Mouse (Mus musculus) fat pad, adult 2 months (tissue): ENCODE measurements around the gene Mctp1.
"Not testable (repeated sequence)": the region's sequence is repeated elsewhere in the genome, so short reads cannot be mapped to it uniquely, and the experiment has no call there.

ENCODE experiments used
- DNase-seq: peaks from one replicate; pipeline ENCODE4 v3.0.0-alpha.2; 2011; ENCODE audit warnings: low read depth, low spot score; ENCODE audit errors: extremely low read depth

Mctp1 gene

DNA sequence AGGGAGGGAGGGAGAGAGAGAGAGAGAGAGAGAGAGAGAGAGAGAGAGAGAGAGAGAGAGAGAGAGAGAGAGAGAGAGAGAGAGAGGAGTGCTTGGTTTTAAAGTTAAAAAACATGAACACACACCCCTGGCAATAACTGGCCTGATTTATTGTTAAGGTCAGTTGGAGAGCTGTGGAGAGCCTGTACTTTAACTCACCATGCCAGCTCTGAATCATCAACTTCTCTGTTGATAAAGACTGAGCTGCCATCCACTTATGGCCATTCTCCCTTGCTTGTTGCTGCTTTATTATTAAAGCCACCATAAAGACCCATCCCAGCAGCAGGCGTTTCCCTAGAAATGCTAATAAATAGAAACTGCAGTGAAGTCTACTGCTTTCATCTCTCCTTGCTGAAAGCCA, 542.5 kb downstream of the Mctp1 start:
- DNase-seq, result no peak

GRCm38 (mm10) chr13:76927875-76928440, 543.6 kb downstream of the Mctp1 start:
- DNase-seq, result no peak

DNA sequence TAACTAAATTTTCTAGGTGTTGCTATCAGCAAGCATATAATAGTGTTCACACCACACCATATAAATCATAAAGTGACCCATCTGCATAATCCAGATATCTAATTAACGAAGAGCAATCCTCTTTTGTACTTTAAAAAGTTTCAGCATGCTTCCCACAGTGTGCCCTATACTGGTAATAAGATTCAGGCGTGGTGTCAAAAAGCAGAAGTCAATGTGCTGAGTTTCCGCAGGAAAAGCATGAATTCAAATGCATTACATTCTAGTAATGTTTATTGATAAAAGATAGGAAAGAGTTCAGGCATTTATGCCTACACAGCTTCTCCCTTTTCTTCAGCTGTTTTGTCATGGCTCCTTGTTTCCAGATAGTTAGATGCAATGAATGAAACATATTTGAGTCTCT, 544.8 kb downstream of the Mctp1 start:
- no peak for DNase-seq

DNA sequence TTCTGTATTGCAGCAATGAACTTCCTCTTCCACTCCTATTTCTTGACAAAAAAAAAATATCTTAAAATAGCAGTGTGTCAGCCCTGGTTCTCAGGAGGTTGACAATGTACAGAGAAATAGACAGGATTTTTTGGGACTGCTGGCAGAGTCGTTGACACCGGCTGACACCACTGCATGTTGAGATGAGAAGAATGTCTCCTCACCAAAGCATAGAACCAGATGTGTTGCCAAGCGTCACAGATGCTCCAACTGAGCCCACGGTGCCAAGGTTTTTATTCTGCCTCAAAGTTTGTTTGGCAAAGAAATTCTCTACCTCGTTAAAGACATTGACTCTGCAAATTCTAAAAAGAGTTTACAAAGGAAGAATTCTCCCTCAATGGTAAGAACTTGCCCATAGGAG, 548.6 kb downstream of the Mctp1 start:
- DNase-seq, result no peak

DNA sequence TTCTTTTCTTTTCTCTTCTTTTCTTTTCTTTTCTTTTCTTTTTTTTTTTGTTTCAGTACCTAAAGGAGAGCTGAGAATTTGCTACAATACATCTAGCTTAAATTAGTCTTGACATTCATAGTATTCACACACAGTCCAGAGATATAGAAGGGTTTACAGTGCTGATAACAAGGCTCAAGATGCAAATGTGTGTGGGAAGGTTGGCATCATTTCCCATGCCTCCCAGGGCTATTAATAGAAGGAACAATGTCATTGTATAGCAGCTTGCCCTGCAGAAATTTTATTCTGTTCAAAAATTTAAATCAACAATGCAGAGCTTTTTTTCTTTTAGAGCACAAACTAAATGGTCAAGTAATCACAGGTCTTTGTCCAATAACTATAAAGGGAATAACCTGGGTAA, 564.9 kb downstream of the Mctp1 start:
- no peak for DNase-seq

GRCm38 (mm10) chr13:76967588-76967987, 583.3 kb downstream of the Mctp1 start:
- DNase-seq, result no peak

DNA sequence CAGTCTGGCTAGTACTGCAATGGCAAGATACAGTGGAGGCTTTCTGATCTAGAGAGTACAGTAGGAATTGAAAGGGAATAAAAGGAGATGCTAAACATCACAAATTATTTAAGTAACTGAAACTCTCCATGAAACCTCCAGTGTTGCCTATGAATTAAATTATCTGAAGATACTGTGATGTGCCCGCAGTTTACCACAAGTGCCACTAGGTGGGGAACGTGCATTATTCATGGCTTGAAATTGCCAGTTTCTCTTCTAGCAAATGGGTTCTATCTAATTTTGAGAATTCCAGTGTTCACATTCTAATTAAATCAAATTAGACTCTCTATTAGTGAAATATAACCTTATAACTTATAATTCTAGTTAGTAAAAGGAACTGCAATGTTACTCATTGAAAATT, 585.1 kb downstream of the Mctp1 start:
- DNase-seq, result no peak

DNA sequence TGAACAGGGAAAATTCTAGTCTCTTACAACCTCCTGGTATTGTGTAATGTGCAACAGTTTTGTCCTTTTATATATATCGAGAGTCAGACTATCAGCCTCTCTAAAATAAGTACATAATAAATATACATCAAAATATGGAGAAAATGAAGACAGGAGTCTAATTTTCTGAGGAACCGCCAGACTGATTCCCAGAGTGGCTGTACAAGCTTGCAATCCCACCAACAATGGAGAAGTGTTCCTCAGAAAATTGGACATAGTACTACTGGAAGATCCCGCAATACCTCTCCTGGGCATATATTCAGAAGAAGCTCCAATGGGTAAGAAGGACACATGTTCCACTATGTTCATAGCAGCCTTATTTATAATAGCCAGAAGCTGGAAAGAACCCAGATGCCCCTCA, 586.7 kb downstream of the Mctp1 start:
- DNase-seq, result not testable (repeated sequence)

GRCm38 (mm10) chr13:77002628-77003027, 618.3 kb downstream of the Mctp1 start:
- DNase-seq, result no peak

GRCm38 (mm10) chr13:77003684-77004083, 619.3 kb downstream of the Mctp1 start:
- DNase-seq, result no peak

DNA sequence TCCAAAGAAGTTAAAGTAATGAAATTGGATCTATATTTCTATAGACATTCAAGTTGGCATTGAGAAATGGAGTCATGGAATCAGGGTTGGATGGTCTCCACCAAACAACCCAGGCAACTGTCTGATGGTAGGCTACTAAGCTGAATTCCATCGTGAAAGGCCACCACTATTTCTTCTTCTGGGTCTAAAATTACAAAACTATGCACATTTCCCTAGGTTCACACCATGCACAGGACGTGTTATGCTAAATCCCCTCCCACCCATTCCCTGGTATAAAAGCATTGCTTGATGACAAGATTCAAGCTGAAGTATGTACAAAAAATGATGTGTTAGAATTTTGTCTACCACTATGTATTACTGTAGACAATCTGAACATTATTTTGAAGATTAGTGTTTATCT, 634.5 kb downstream of the Mctp1 start:
- DNase-seq, result no peak

- no peak for DNase-seq
Observed at GRCm38 (mm10) chr13:77029594-77029993, 645.3 kb downstream of the Mctp1 start.

- DNase-seq, result no peak
Observed at GRCm38 (mm10) chr13:77043375-77043774, 659.0 kb downstream of the Mctp1 start.

DNA sequence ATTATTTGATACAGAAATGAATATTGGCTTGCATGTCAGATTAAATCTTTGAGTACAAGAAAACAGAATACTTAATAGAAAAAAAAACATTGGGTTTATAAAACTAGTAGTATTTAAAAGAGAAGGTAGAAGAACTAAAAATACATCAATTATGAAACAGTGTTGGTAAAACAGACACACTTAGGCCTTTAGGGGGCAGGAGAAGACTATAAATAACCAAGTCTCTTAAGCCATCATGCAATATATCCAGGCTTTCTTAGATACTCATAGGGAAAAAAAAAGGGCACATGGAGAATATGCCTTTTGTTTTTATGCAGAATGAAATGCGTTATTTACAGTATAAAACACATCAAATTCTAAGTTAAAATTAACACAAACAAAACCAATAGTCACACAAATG, 661.0 kb downstream of the Mctp1 start:
- DNase-seq, result no peak

DNA sequence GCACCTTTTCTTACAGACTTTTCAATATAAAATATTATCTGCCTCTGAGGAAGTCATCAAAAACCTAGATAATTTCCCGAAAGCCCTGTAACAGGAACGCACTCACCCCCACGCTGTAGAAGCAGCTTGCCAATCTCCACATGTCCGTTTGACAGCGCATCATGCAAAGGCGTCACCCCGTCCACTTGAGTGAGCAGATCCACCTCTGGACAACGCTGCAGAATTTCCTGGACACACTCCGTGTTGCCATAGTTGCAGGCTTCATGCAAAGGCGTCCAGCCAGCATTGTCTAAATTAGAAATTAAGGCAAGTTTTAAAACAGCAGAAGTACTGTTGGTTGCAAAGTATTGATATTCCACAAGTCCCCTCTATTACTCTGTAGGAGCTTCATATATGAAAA, 662.1 kb downstream of the Mctp1 start:
- no peak for DNase-seq

- DNase-seq, result no peak
Observed at GRCm38 (mm10) chr13:77047179-77047931, 663.0 kb downstream of the Mctp1 start.

DNA sequence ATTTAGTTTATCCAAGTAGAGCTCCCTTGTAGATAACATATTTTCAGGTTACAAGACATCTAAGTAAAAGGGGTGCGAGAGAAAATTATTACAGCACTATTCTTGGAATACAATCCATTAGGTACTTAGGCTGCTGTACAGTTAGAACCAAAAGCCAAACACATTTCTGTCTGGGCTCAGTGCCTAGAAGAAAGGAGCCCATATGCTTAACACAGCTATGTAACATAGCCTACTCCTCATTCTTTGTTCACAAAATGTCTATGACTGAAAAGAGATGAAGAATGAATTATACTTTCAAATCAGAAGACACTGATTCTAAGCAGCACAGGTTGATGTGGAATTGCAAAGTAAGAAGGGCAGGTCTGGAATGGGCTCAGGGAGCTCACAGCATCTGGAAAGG, 664.1 kb downstream of the Mctp1 start:
- no peak for DNase-seq

DNA sequence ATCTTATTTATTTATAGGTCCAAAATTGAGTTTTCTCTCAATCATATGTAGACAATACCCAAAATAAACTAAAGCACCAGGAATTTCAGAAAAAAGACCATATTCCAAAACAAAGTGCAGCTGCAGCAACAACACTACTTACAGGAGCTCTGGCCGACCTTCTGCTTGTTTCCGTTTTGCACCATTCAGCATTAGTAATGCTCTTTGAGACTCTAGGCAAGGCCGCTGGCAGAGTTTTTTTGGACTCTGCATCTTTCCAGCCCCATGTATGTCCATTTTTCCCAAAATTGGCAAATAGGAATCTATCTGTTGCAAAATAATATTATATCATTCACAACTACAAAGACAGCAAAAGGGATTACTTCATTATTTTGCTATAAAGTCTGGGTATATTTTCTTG, 665.4 kb downstream of the Mctp1 start:
- DNase-seq, result no peak

DNA sequence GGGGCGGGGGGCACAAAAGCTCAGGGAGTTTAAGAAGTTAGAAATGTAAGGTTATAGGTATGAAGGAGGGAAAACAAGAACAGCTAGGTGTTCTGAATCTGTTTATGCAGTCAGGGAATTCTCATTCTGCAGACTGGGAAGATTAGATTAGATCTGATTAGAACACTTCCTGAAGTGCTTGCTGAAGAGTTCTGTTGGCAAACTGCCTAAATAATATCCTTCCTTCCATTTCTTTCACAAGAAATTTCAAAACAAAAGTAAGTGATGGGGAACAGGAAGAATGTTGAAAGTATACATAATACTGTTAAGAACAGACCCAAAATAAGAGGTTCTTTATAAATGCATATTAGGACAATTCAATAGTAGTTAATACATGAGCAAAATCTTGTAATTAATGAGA, 678.9 kb downstream of the Mctp1 start:
- DNase-seq, result no peak

GRCm38 (mm10) chr13:77068847-77069246, 684.5 kb downstream of the Mctp1 start:
- no peak for DNase-seq

GRCm38 (mm10) chr13:77072030-77072429, 687.7 kb downstream of the Mctp1 start:
- DNase-seq, result no peak
